Mouse (Mus musculus) heart, postnatal 4 days (tissue): ENCODE measurements around the gene Il12rb1. TPM values are rescaled to one million over a fixed set of nuclear protein-coding genes. Genes with fewer than 3 reads are reported as not detected.
A peak's percentile ranks its signal among the peaks of the same experiment; 100 is the strongest.

ENCODE experiments used
- DNase-seq: peaks from one replicate; pipeline ENCODE4 v3.0.0; 2021
- total RNA-seq, 2 experiments: library from RNA; stranded (reverse); gene quantifications; 2 replicates each; pipeline ENCODE4 v1.2.3; 2021

Gene Il12rb1
- total RNA-seq, 2 experiments from 2014 or later: 0.12 TPM; not detected in 1

- no peak for DNase-seq
These were observed 33.5 kb upstream of the Il12rb1 start for GRCm38 (mm10) chr8:70774740-70775139.

GRCm38 (mm10) chr8:70775227-70775626 is 33.0 kb upstream of the Il12rb1 start:
- DNase-seq: peak; percentile 54

- DNase-seq: peak; percentile 39
These were observed 32.3 kb upstream of the Il12rb1 start for GRCm38 (mm10) chr8:70775851-70776495.

GRCm38 (mm10) chr8:70776496-70777444 is 31.5 kb upstream of the Il12rb1 start, which contains the start of gene Pik3r2:
Gene Pik3r2, minus strand, starts transcription at chr8:70776713.
- peak; percentile 99 for DNase-seq

DNA sequence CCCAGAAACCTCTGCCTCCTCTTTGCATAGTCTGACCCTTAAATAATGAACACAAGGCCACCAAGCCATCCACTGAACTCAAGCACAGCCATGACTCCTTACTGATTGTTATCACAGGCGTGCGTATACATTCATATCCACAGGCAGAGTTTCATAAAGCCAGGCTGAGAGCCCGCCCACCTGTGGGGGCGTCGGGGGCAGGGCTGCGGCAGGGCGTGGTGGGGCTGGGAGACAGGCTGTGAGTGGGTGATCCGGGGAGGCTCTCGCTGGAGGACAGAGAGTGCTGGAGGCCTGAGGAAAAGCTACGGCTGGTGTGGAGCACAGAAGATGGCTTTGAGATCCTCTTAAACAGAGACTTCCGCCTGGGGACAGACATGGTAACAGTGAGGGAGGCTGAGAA is 28.2 kb upstream of the Il12rb1 start:
- no peak for DNase-seq

DNA sequence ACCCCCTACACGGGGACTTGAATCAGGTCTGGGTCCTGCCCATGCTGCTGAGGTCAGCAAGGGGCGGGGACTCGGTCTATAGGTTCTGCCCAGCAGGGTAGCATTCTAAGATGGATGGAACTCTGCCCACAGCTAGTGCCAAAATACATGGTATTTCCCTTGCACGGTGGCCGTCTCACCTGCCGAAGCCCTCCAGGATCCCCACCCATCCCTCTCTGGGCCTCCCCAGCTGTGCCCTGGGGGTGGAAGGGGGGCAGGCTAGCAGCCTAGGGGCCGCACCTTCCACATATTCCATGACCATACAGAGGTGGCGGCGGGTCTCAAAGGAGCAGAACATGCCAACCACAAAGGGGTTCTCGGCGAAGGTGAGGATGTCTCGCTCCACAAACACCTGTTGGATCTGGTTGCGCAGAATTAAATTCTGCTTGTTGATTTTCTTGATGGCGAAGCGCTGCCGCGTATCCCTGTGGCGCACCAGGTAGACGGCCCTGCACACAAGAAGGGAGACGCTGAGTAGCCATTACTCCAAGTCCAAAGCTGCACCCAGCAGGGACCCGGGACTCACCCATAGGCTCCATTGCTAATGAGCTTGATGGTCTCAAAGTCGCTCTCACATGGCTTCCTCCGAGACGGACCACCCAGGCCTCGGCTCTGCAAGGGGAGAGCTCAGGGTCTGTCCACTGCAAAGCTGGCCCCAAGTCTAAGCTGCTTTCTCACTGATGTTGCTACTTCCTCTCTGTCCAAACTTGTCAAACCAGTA is 21.8 kb upstream of the Il12rb1 start:
- DNase-seq: no peak

DNA sequence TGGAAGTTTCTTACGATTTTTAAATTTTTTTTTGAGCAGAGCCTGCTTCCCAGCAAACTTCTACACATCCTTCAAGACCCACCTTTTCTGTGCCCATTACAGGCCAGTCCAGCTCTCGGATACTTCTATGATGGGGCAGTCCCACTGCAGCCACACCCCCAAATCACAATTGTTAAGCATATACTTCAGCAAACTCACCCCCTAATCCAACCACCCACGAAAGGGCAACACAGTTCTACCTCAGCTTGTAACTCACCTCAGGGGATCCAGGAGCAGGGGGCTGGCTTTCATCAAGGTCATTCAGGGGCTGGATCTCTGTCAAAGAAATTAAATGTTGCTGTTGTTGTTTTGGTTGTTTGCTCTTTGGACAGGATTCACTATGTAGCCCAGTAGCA is 21.2 kb upstream of the Il12rb1 start:
- DNase-seq: no peak

DNA sequence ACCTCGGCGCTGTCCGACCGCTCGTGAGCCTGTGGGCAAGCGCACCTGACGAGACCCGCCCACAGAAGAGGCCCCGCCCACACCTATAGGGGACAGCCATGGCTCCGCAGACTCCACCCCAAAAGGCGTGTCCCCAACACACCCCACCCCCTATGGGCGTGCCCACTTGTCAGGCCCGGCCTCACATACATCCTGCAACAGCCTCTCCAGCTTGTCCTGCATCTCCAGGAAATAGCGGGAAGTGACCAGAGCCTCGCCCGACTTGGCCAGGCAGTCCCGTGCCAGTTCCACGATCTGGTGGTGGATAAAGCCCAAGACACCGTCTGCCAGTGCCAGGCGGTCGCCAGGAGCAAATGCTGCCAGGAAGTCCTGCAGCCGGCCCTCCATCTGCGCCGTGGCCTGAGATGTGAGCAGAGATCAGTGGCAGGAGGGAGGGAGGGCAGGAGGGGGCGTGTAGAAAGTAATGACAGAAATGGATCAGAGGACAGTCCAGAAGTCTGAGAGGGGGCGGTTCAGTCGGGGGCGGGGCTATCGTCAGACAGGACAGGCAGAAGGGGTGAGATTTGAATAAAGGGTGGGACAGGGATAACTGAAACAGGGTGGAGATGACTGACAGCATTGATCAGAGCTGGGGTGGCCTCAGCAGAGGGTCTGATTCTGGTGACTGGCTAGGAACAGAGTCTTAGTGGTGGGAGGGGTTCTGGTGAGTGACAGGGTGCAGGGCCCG is 20.1 kb upstream of the Il12rb1 start:
- DNase-seq: no peak

DNA sequence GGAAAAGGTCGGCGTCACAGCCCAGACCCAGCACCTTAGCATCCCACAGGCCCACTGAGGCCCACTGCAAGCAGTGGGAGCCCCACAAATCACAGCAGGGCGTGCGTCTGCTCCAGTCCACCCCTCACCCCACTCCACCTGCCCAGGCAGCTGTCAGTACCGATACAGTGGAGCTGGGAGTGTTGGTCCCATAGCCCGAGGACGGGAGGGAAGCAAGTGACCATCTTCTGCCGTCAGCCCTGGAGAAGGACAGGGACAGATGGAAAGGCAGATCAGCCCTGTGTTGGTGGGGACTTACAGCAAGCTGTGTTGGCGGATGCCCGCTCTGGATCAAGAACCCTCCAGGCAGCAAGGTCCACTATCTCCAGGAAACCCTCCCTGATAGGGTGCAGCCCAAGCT is 19.2 kb upstream of the Il12rb1 start:
- DNase-seq: no peak

DNA sequence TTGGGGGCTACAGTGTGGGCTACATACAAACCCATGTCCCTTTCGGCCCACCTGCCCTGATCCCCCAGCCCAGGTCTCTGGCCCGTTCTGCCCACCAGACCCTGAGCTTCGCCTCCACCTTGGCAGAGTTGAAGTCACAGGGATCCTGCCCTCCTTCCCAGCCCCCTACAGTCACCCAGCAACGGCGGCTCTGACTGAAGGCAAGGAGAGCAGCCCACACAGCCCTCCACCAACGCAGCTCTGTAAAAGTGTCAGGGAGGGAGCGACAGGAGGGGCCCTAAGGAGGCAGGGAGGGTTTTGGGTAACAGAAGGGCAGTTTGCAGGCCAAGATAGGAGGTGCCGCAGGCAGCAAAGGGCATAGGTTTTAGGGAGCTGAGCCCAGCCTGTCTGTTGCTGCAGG is 17.4 kb upstream of the Il12rb1 start:
- DNase-seq: no peak

DNA sequence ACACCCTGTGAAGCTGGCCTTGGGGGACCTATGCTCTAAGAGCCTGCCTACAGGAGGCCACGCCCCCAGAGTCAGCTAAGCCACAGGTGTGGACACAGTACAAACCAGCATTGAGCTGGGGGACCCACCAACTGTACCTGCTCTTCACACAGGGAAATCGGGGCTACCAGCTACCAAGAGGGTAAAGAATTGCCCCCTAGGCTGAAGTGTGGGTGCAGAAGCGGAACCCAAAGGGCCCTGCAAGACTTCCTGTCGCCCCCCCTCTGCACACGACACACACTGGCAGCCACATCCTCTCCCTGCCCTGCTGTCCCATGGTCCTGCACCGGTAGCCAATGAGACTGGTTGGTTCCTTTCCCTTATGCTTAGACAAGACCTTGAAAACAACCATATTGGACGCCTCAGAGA is 17.0 kb upstream of the Il12rb1 start:
- no peak for DNase-seq

- DNase-seq: peak; percentile 98
These were observed 16.1 kb upstream of the Il12rb1 start for GRCm38 (mm10) chr8:70791975-70792691.

GRCm38 (mm10) chr8:70792700-70793099 is 15.5 kb upstream of the Il12rb1 start:
- DNase-seq: no peak

- DNase-seq: no peak
These were observed 14.0 kb upstream of the Il12rb1 start for GRCm38 (mm10) chr8:70794215-70794614.

- DNase-seq: no peak
These were observed 12.9 kb upstream of the Il12rb1 start for GRCm38 (mm10) chr8:70795370-70795769.

GRCm38 (mm10) chr8:70796403-70797080 is 11.7 kb upstream of the Il12rb1 start:
- peak; percentile 85 for DNase-seq

DNA sequence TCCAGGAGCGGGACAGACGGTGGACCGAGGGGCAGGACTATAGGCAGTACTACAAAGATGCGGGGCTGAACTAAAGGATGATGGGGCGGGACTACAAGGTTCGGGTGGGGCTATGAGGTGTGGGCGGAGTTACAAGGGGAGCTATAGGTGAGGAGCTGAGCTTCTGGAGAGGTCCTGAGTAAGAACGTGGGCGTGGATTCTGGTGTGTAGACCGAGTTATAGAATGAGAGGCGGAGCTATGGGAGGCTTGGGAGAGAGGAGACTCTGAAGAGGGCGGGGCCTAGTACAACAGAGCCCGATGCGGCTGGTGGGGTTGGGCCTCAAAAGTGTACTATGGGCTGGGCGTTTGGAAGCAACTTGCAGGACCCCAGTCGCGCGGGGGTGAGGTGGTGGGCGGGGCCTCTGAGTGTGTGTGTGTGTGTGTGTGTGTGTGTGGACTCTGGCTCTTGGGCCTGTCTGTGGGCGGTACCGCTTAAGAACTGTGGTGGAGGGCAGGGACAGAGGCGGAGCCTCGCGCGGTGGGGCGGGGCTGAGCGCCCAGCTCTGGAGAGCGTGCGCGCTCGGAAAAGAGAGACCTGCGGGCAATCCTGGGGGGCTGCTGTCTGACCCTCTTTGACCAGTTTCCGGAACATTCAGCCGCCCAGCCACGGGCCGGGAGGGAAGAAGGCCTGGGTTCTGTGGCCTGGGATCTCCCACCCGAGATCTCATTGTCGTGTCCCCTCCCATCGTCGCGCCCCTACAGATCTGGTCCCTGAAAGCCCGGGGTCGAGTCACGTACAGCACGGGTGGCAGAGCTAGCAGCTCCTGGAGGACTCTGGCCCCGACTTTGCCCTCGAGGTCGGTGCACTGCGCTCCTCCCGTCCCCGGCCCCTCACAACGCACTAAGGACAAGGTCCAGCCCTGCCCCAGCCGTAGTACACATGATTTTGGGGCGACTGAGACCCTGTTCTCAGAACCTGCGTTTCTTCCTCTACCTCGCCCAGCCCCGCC is 10.9 kb upstream of the Il12rb1 start:
- peak; percentile 80 for DNase-seq

DNA sequence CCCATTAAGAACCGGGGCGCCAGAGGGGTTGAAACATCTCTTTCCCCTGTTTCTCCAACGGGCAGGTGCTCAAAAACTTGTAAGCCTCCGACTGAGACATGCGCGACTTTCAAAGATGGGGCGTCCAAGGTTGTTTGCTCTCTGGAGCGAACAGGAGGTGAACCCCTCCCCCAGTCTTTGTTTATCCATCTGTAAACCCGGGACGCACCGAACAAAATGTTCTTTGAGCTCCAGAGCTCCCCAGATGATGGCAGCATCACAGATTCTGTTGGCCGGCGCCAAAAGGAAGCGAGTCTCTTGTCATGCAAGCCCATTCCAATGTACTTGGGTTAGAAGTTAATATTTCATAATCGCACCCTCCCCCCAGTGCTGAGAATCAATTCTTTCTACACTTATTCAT is 10.0 kb upstream of the Il12rb1 start:
- DNase-seq: no peak

DNA sequence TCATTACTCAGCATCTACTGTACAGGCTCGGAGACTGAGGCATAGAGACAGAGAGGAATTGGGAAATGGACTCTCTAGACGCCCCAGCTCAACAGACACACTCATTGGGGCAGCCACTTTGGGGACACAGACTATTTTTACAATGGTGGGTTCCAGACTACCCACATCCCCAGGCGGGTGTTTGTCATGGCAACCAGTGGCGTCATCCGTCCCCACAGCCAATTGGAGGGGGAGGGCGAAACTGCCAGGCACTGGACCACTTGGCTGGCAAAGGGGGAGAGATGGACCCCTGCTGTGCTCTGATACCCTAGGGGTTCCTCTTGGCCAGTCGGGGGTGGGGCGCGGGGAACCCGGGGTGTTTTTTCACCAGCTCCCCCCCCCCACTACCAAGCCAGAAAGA is 7.6 kb upstream of the Il12rb1 start:
- no peak for DNase-seq

GRCm38 (mm10) chr8:70801156-70801555 is 7.1 kb upstream of the Il12rb1 start:
- DNase-seq: no peak
